Mouse (Mus musculus) lung, postnatal 0 days (tissue): ENCODE measurements around the gene Pld5. TPM values are rescaled to one million over a fixed set of nuclear protein-coding genes. Genes with fewer than 3 reads are reported as not detected.

Source experiments
- ATAC-seq: fragments of 200-750 bp; cut with Nextera tagmentation; 2 replicates; pipeline ENCODE4 v1.8.0; 2017; ENCODE audit warnings: moderate library complexity
- DNase-seq: peaks from one replicate; pipeline ENCODE4 v3.0.0-alpha.2; 2016; ENCODE audit warnings: low spot score
- H3K27ac ChIP-seq: fragments of 300-500 bp; sonication (generic); 2 replicates; pipeline ENCODE4 v1.5.1; 2014; ENCODE audit warnings: antibody characterized with exemption, mild to moderate bottlenecking, low read length, mixed read lengths
- H3K27me3 ChIP-seq: fragments of 300-500 bp; sonication (generic); replicated peaks from 2 replicates; pipeline ENCODE4 v1.6.1; 2014; ENCODE audit warnings: low read length, mixed read lengths; ENCODE audit not compliant: insufficient read depth
- H3K36me3 ChIP-seq: fragments of 300-500 bp; sonication (generic); 2 replicates; pipeline ENCODE4 v1.6.1; 2014; ENCODE audit warnings: low read length, mixed read lengths; ENCODE audit not compliant: insufficient read depth
- H3K4me1 ChIP-seq: fragments of 300-500 bp; sonication (generic); 2 replicates; pipeline ENCODE4 v1.6.1; 2014; ENCODE audit warnings: antibody characterized with exemption, low read depth, low read length, mixed read lengths; ENCODE audit not compliant: insufficient read depth
- H3K4me2 ChIP-seq: fragments of 300-500 bp; sonication (generic); replicated peaks from 2 replicates; pipeline ENCODE4 v1.6.1; 2014; ENCODE audit warnings: low read depth, mild to moderate bottlenecking, low read length, moderate library complexity, mixed read lengths
- H3K4me3 ChIP-seq: fragments of 300-500 bp; sonication (generic); 2 replicates; pipeline ENCODE4 v1.5.1; 2014; ENCODE audit warnings: low read depth, low read length
- H3K9ac ChIP-seq: fragments of 300-500 bp; sonication (generic); replicated peaks from 2 replicates; pipeline ENCODE4 v1.6.1; 2014; ENCODE audit warnings: low read depth, mild to moderate bottlenecking
- H3K9me3 ChIP-seq: fragments of 300-500 bp; sonication (generic); 2 replicates; pipeline ENCODE4 v1.6.1; 2016; ENCODE audit warnings: low read length, mixed read lengths
- CTCF ChIP-seq: IDR thresholded peaks from 2 replicates; pipeline ENCODE4 v1.5.1; 2016; ENCODE audit warnings: antibody characterized with exemption, mild to moderate bottlenecking
- EP300 ChIP-seq: IDR thresholded peaks from 2 replicates; pipeline ENCODE4 v1.6.1; 2016; ENCODE audit warnings: antibody characterized with exemption, mild to moderate bottlenecking, control low read depth
- WGBS: fragments of 180-500 bp; shearing (Covaris S2); extraction: QIAGEN DNeasy Blood & Tissue Kit; methylation state at CpG from one replicate; pipeline ENCODE4 v1.1.7; 2014; 5-methylcytosine and 5-hydroxymethylcytosine counted together
- polyA plus RNA-seq: library from polyadenylated mRNA; unstranded; fragments of >200 nt; fragmentation: Nextera tagmentation; extraction: Ambion mirVana; gene quantifications from 2 replicates; pipeline ENCODE4 v1.2.1, GENCODE M21; 2015

The Pld5 gene
- polyA plus RNA-seq, 1 experiment from 2014 or later, result 0.26 TPM

DNA sequence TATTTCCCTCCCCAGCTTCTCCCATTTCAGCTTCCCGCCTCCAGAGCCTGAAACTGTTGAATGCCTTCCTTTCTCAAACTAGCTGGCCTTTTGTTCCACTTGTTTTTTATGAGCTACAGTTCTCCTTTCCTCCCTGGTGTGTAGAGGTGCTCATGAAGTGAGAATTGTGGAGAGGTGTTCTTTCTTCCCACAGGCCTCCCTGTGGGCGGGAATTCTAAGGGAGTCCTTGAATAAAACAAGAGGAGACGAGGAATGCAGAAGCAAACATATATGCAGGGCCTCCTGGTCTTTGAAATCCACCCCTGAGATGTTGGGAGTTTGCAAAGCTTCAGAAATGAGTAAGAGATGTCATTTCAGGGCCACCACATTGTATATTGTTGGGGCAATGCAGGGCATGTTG lies 235.2 kb downstream of the Pld5 start:
- Histone ChIP-seq H3K36me3 (no peaks in the 10 kb centered on the region), H3K27me3 (no peaks in the 10 kb centered on the region), H3K27ac (no peak overlapping the region), H3K4me1 (no peaks in the 10 kb centered on the region), H3K4me2 (no peak overlapping the region), H3K9me3 (no peaks in the 10 kb centered on the region), H3K9ac (no peak overlapping the region), H3K4me3 (no peak overlapping the region)
- DNase-seq (peak; percentile 21), ATAC-seq (peak; percentile 52; the same call in 1 of the 2 replicates)
- TF ChIP-seq EP300, result peak; percentile 21; the same call in 1 of the 2 replicates
- no peak for TF ChIP-seq CTCF
- WGBS, result 52% methylated on average over 3 of the region's 3 CpGs

- Histone ChIP-seq H3K27ac (no peak overlapping the region), H3K4me1 (no peaks in the 10 kb centered on the region), H3K36me3 (no peaks in the 10 kb centered on the region), H3K4me2 (no peak overlapping the region), H3K9me3 (no peaks in the 10 kb centered on the region), H3K4me3 (no peak overlapping the region), H3K9ac (no peak overlapping the region), H3K27me3 (no peaks in the 10 kb centered on the region)
- ATAC-seq, result no peak
- no peak for DNase-seq
- 60% methylated on average over 3 of the region's 3 CpGs for WGBS
- TF ChIP-seq CTCF, result no peak
- TF ChIP-seq EP300, result no peak
Measured at GRCm38 (mm10) chr1:176036028-176036427, 239.1 kb downstream of the Pld5 start.

DNA sequence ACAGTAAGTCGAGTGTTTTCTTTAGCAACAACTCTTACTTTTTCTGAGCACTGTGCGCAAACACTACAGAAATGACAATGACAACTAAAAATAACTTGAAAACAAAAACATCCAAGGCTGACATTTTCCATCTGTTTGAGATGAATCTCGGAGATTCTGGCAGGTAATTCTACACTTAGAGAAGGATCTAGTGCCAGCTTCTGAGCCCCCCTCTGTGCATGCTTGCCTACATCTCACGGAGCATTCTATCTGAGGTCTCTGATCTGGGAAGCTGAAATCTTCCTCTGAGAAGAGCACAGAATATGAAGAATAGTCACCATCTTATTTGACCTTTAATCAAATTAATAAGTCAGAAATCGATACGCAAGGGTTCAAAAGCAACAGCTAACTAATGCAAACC lies 240.4 kb downstream of the Pld5 start:
- no peak overlapping the region for H3K9ac ChIP-seq
- no peak for TF ChIP-seq CTCF
- H3K4me3 ChIP-seq, result no peak overlapping the region
- no peak for ATAC-seq
- H3K9me3 ChIP-seq, result no peaks in the 10 kb centered on the region
- H3K4me2 ChIP-seq, result no peak overlapping the region
- H3K27me3 ChIP-seq, result no peaks in the 10 kb centered on the region
- H3K27ac ChIP-seq, result no peak overlapping the region
- no peak for DNase-seq
- WGBS, result 67% methylated on average over 6 of the region's 6 CpGs
- H3K4me1 ChIP-seq, result no peaks in the 10 kb centered on the region
- H3K36me3 ChIP-seq, result no peaks in the 10 kb centered on the region

- no peaks in the 10 kb centered on the region for H3K36me3 ChIP-seq
- H3K9ac ChIP-seq, result no peak overlapping the region
- H3K27ac ChIP-seq, result no peak overlapping the region
- no peaks in the 10 kb centered on the region for H3K27me3 ChIP-seq
- ATAC-seq, result peak; percentile 84
- H3K4me1 ChIP-seq, result no peaks in the 10 kb centered on the region
- H3K4me3 ChIP-seq, result no peak overlapping the region
- peak; percentile 70 for DNase-seq
- no peak overlapping the region for H3K4me2 ChIP-seq
- TF ChIP-seq EP300 (0 out of 2 replicates have a peak, but pooled peaks have one; percentile 14), CTCF (no peak)
- H3K9me3 ChIP-seq, result no peaks in the 10 kb centered on the region
- WGBS, result 48% methylated on average over 5 of the region's 5 CpGs
Measured at GRCm38 (mm10) chr1:176033698-176034097, 241.4 kb downstream of the Pld5 start.

GRCm38 (mm10) chr1:176029063-176029462 lies 246.0 kb downstream of the Pld5 start:
- H3K9ac ChIP-seq, result no peak overlapping the region
- no peaks in the 10 kb centered on the region for H3K9me3 ChIP-seq
- no peak overlapping the region for H3K27ac ChIP-seq
- H3K36me3 ChIP-seq, result no peaks in the 10 kb centered on the region
- no peak overlapping the region for H3K4me3 ChIP-seq
- H3K27me3 ChIP-seq, result no peaks in the 10 kb centered on the region
- no peak for ATAC-seq
- TF ChIP-seq EP300, result no peak
- no peak for TF ChIP-seq CTCF
- WGBS, result 78% methylated on average over 1 of the region's 1 CpGs
- H3K4me1 ChIP-seq, result no peaks in the 10 kb centered on the region
- DNase-seq, result no peak
- no peak overlapping the region for H3K4me2 ChIP-seq

DNA sequence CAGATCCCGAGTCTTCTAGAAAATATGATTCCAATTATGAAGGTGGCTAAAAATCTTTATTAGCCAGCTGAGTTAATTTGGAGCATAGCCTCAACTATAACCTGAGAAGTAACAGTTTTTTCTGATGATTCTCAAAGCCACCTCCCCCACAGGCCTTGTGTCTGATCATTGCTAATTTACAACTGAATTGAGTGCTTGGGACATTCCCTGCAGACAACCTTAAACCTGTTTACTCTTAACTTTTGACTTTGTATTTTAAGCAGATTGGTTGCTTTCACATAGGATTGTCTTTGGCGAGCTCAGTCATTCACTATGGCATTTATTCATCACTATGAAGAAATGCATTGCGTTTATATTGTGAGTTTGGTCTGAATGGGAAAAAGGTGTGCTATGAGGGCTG lies 246.7 kb downstream of the Pld5 start:
- Histone ChIP-seq H3K36me3 (no peaks in the 10 kb centered on the region), H3K9me3 (no peaks in the 10 kb centered on the region), H3K9ac (no peak overlapping the region), H3K27ac (no peak overlapping the region), H3K4me3 (no peak overlapping the region), H3K4me2 (no peak overlapping the region), H3K27me3 (no peaks in the 10 kb centered on the region), H3K4me1 (no peaks in the 10 kb centered on the region)
- no peak for TF ChIP-seq CTCF
- TF ChIP-seq EP300, result no peak
- no peak for ATAC-seq
- WGBS, result 74% methylated on average over 3 of the region's 3 CpGs
- no peak for DNase-seq

GRCm38 (mm10) chr1:176024501-176024900 lies 250.6 kb downstream of the Pld5 start:
- TF ChIP-seq CTCF (no peak), EP300 (no peak)
- H3K27ac ChIP-seq, result no peak overlapping the region
- H3K27me3 ChIP-seq, result no peaks in the 10 kb centered on the region
- no peaks in the 10 kb centered on the region for H3K4me1 ChIP-seq
- no peak overlapping the region for H3K9ac ChIP-seq
- H3K36me3 ChIP-seq, result no peaks in the 10 kb centered on the region
- H3K9me3 ChIP-seq, result no peaks in the 10 kb centered on the region
- H3K4me2 ChIP-seq, result no peak overlapping the region
- H3K4me3 ChIP-seq, result no peak overlapping the region
- DNase-seq (no peak), ATAC-seq (no peak)
- 53% methylated on average over 1 of the region's 1 CpGs for WGBS
